Mouse (Mus musculus) thymus, postnatal 14 days (tissue): ENCODE results near the gene Tdrd7.

Source experiments
- DNase-seq: peaks from one replicate; pipeline ENCODE4 v3.0.0; 2021

Gene Tdrd7

GRCm38 (mm10) chr4:46043361-46043760 lies 78.2 kb downstream of the Tdrd7 start:
- DNase-seq: no peak

GRCm38 (mm10) chr4:46047971-46048370 lies 82.8 kb downstream of the Tdrd7 start:
- DNase-seq: no peak

GRCm38 (mm10) chr4:46048418-46048817 lies 83.3 kb downstream of the Tdrd7 start:
- DNase-seq: no peak

- DNase-seq: no peak
These were observed 88.4 kb downstream of the Tdrd7 start for GRCm38 (mm10) chr4:46053323-46054107.

GRCm38 (mm10) chr4:46056163-46056562 lies 91.0 kb downstream of the Tdrd7 start:
- no peak for DNase-seq

GRCm38 (mm10) chr4:46061259-46061962 lies 96.3 kb downstream of the Tdrd7 start:
- no peak for DNase-seq

GRCm38 (mm10) chr4:46063841-46064240 lies 98.7 kb downstream of the Tdrd7 start:
- DNase-seq: no peak

GRCm38 (mm10) chr4:46064263-46064662 lies 99.1 kb downstream of the Tdrd7 start:
- no peak for DNase-seq

GRCm38 (mm10) chr4:46064961-46065360 lies 99.8 kb downstream of the Tdrd7 start:
- DNase-seq: no peak

GRCm38 (mm10) chr4:46065695-46066340 lies 100.7 kb downstream of the Tdrd7 start:
- DNase-seq: no peak

- no peak for DNase-seq
These were observed 102.9 kb downstream of the Tdrd7 start for GRCm38 (mm10) chr4:46068060-46068459.

GRCm38 (mm10) chr4:46068573-46068972 lies 103.4 kb downstream of the Tdrd7 start:
- peak; percentile 5 for DNase-seq

GRCm38 (mm10) chr4:46069851-46070482 lies 104.8 kb downstream of the Tdrd7 start:
- no peak for DNase-seq

- DNase-seq: no peak
These were observed 107.5 kb downstream of the Tdrd7 start for GRCm38 (mm10) chr4:46072631-46073030.

- DNase-seq: no peak
These were observed 108.6 kb downstream of the Tdrd7 start for GRCm38 (mm10) chr4:46073736-46074135.

- DNase-seq: no peak
These were observed 110.5 kb downstream of the Tdrd7 start for GRCm38 (mm10) chr4:46075664-46076063.

GRCm38 (mm10) chr4:46076892-46077291 lies 111.8 kb downstream of the Tdrd7 start:
- DNase-seq: no peak

- DNase-seq: no peak
These were observed 115.1 kb downstream of the Tdrd7 start for GRCm38 (mm10) chr4:46080261-46080660.

GRCm38 (mm10) chr4:46082555-46082954 lies 117.4 kb downstream of the Tdrd7 start:
- DNase-seq: no peak
